Mouse (Mus musculus) bone marrow, adult 2 months (tissue): ENCODE data around the gene Armcx6.
A peak's percentile ranks its signal among the peaks of the same experiment; 100 is the strongest.

Source experiments
- CTCF ChIP-seq: fragments of 200-500 bp; IDR thresholded peaks from 2 replicates; pipeline ENCODE4 v1.5.1; 2011; ENCODE audit warnings: low read length, control low read depth; ENCODE audit not compliant: control insufficient read depth, insufficient read depth
- POLR2A ChIP-seq: fragments of 200-500 bp; IDR thresholded peaks from 2 replicates; pipeline ENCODE4 v1.6.1; 2011; ENCODE audit warnings: low read depth, mild to moderate bottlenecking, control low read depth, low read length, borderline replicate concordance; ENCODE audit not compliant: control insufficient read depth

GRCm38 (mm10) chrX:134750764-134751592 lies at the start of gene Armcx6:
- TF ChIP-seq CTCF (0 out of 2 replicates have a peak, but pooled peaks have one; percentile 4), POLR2A (no peak)
